In the genomic region with DNA sequence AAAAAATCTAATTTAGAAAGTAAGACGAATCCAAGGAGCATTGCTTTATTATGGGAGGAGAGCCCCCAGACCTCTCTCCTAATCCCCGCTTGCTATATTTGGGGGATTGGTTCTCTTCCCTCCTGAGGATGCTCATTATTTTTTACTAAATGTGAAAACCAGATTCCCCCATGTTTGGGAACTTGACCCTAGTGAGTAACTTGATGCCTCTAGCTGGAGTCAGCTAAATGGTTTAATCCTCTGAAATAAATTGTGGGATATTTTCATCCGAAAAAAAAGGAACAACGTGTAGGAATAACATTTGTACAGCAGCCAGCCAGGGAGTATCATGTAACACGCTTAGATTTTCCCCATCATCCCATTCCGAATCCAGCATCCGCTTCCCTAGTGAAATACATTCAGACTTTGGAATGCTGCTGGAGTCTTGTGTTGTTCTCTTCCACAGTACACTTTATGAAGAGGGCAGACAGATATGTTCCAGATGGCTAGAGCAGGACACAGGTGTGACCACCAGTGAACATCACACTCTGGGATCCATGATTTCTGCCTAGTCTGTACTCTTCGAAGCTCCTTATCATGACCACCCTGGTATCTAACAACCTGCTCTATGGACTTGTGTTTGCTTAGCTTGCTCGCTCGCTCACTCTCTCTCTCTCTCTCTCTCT, we compare ENCODE assay signal across 18 mouse cellular contexts.
DNase-seq lines count a peak whose midpoint lies in the region; ATAC-seq and TF ChIP-seq lines count a peak whose summit lies in the region.
"Had no signal": no experiment of that assay in that cellular context is flagged by ENCODE, and none has a peak within 500 bp of the region (broad histone marks: within the 10 kb centered on the region; RNA-seq: fewer than 3 reads in every experiment).

No protein-coding gene starts in this region.

- TF ChIP-seq CTCF in kidney, adult 2 months (conservative IDR thresholded peaks at IDR 0.05; ENCODE audit: insufficient read depth, insufficient read length, low read depth, low read length), result no peak

- 0 out of 2 replicates have a peak, but pooled peaks have one; percentile 39 for ATAC-seq in kidney, embryonic 16.5 days (ENCODE audit: low FRiP score, low TSS enrichment)
- ATAC-seq in embryonic facial prominence, embryonic 12.5 days (ENCODE audit: insufficient number of reproducible peaks, insufficient read depth, low FRiP score, low TSS enrichment), result peak; percentile 85
- ATAC-seq in limb, embryonic 12.5 days (ENCODE audit: insufficient number of reproducible peaks, insufficient read depth, low FRiP score, low TSS enrichment, low read depth), result peak; percentile 83
- ATAC-seq: forebrain, embryonic 14.5 days; inflammation-experienced regulatory T-cells, adult 6 months; liver, embryonic 12.5 days had no signal

- H3K36me3 ChIP-seq in kidney, embryonic 16.5 days (ENCODE audit: insufficient read depth, low read length), result peaks cover 6% of the 10 kb centered on the region; the same call in 1 of the 2 replicates
- peaks cover 4% of the 10 kb centered on the region; the same call in 1 of the 2 replicates for H3K36me3 ChIP-seq in kidney, adult 2 months (ENCODE audit: control insufficient read depth, insufficient read depth, low read length)
- H3K36me3 ChIP-seq in embryonic facial prominence, embryonic 12.5 days, result peaks cover 13% of the 10 kb centered on the region
- peaks cover 29% of the 10 kb centered on the region for H3K36me3 ChIP-seq in limb, embryonic 12.5 days
- H3K36me3 ChIP-seq: liver, embryonic 12.5 days had no signal

- WGBS in kidney, embryonic 16.5 days, result 49% methylated on average over 10 of the region's 10 CpGs
- 74% methylated on average over 10 of the region's 10 CpGs for WGBS in kidney, adult 2 months
- 40% methylated on average over 10 of the region's 10 CpGs for WGBS in embryonic facial prominence, embryonic 12.5 days
- 42% methylated on average over 10 of the region's 10 CpGs for WGBS in limb, embryonic 12.5 days

- H3K27ac ChIP-seq in kidney, embryonic 16.5 days (ENCODE audit: low read length), result no peak overlapping the region
- no peak overlapping the region for H3K27ac ChIP-seq in kidney, adult 2 months (ENCODE audit: insufficient read depth, low read depth, low read length)
- H3K27ac ChIP-seq in embryonic facial prominence, embryonic 12.5 days, result peak overlapping the region; percentile 51
- H3K27ac ChIP-seq in limb, embryonic 12.5 days, result peak overlapping the region; percentile 87
- H3K27ac ChIP-seq: hindbrain, embryonic 13.5 days; liver, embryonic 12.5 days had no signal

- no peaks in the 10 kb centered on the region for H3K27me3 ChIP-seq in kidney, embryonic 16.5 days (ENCODE audit: insufficient read depth, low read length)
- H3K27me3 ChIP-seq in kidney, adult 2 months (replicated peaks; ENCODE audit: control insufficient read depth, insufficient read depth, low read length), result no peaks in the 10 kb centered on the region
- H3K27me3 ChIP-seq in embryonic facial prominence, embryonic 12.5 days, result no peaks in the 10 kb centered on the region
- H3K27me3 ChIP-seq in limb, embryonic 12.5 days, result no peaks in the 10 kb centered on the region
- H3K27me3 ChIP-seq: hindbrain, embryonic 13.5 days; liver, embryonic 12.5 days; megakaryocyte, embryonic 14.5 days had no signal

- no peak for DNase-seq in kidney, adult 2 months
- DNase-seq in embryo, embryonic 11 days, result peak; percentile 47
- no peak for DNase-seq in retina, postnatal 1 day
- no peak for DNase-seq in left cerebral cortex, adult 9 months (ENCODE audit: low spot score in 2 of 2)
- DNase-seq: adrenal gland, adult 2 months; cerebellum, adult 2 months; heart, postnatal 14 days; kidney, adult 9 months; lung, adult 2 months had no signal

- H3K9me3 ChIP-seq in kidney, embryonic 16.5 days (ENCODE audit: low read length), result no peaks in the 10 kb centered on the region
- no peaks in the 10 kb centered on the region for H3K9me3 ChIP-seq in embryonic facial prominence, embryonic 12.5 days
- no peaks in the 10 kb centered on the region for H3K9me3 ChIP-seq in limb, embryonic 12.5 days
- H3K9me3 ChIP-seq: hindbrain, embryonic 13.5 days; liver, embryonic 12.5 days had no signal

- H3K4me2 ChIP-seq in kidney, embryonic 16.5 days (replicated peaks; ENCODE audit: low read depth, low read length), result no peak overlapping the region
- no peak overlapping the region for H3K4me2 ChIP-seq in embryonic facial prominence, embryonic 12.5 days (replicated peaks)
- no peak overlapping the region for H3K4me2 ChIP-seq in limb, embryonic 12.5 days
- H3K4me2 ChIP-seq: heart, embryonic 11.5 days; hindbrain, embryonic 13.5 days; liver, embryonic 12.5 days had no signal

- H3K9ac ChIP-seq in kidney, embryonic 16.5 days (replicated peaks; ENCODE audit: low read length), result no peak overlapping the region
- no peak overlapping the region for H3K9ac ChIP-seq in embryonic facial prominence, embryonic 12.5 days
- no peak overlapping the region for H3K9ac ChIP-seq in limb, embryonic 12.5 days (replicated peaks)
- H3K9ac ChIP-seq: hindbrain, embryonic 13.5 days; liver, embryonic 12.5 days had no signal

- no peak for TF ChIP-seq POLR2A in kidney, adult 2 months (IDR thresholded peaks at IDR 0.05; ENCODE audit: low read depth, low read length)

- peaks cover 10% of the 10 kb centered on the region for H3K4me1 ChIP-seq in kidney, embryonic 16.5 days (ENCODE audit: insufficient read depth, low read length)
- H3K4me1 ChIP-seq in kidney, adult 2 months (ENCODE audit: control insufficient read depth, insufficient read depth, low read length), result 0 out of 2 replicates have a peak, but pooled peaks cover 4% of the 10 kb centered on the region
- peaks cover 21% of the 10 kb centered on the region for H3K4me1 ChIP-seq in embryonic facial prominence, embryonic 12.5 days
- peaks cover 40% of the 10 kb centered on the region for H3K4me1 ChIP-seq in limb, embryonic 12.5 days (replicated peaks)
- H3K4me1 ChIP-seq: hindbrain, embryonic 13.5 days had no signal

- H3K4me3 ChIP-seq in kidney, embryonic 16.5 days (ENCODE audit: low read length), result no peak overlapping the region
- H3K4me3 ChIP-seq in kidney, adult 2 months (ENCODE audit: insufficient read depth, low read depth, low read length), result no peak overlapping the region
- H3K4me3 ChIP-seq in embryonic facial prominence, embryonic 12.5 days, result no peak overlapping the region
- no peak overlapping the region for H3K4me3 ChIP-seq in limb, embryonic 12.5 days (replicated peaks)
- H3K4me3 ChIP-seq: hindbrain, embryonic 13.5 days; liver, embryonic 12.5 days; megakaryocyte, embryonic 14.5 days had no signal

Comparison
In these comparisons a context has a peak if more than half of its experiments do, and no peak if none do; other contexts are left out.
1. H3K27ac ChIP-seq: peak in embryonic facial prominence, embryonic 12.5 days (single experiment) and limb, embryonic 12.5 days (single experiment); none in kidney, embryonic 16.5 days (single experiment) and kidney, adult 2 months (single experiment).
2. Peak in every context shown above with its lines, with median percentiles within 50 percentile points of each other: ATAC-seq.